Mouse (Mus musculus): ENCODE results near the gene Olfr370. TPM values are rescaled to one million over a fixed set of nuclear protein-coding genes. Genes with fewer than 3 reads are reported as not detected.

Gene Olfr370
- polyA plus RNA-seq, 1 experiment from 2014 or later = not detected

DNA sequence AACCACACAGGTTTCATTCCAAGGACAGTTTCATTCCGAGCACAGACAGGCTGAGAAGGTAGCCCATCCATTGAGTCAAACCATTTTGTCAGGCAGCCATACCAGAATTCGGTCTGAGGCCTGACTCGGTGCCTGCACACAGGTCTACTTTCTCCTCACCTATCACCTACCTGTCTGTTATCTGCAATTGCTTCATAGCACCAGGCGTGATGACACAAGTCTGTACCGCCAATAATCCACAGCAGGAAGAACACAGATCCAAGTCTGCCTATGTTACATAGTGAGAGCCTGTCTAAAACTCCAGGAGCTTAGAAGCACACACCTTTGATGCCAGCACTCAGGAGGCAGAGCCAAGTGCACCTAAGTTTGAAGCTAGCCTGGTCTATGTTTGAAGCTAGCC is 53.3 kb downstream of the Olfr370 start:
- Histone ChIP-seq H3K4me2 (no peak overlapping the region), H3K9me3 (replicated peaks) (no peaks in the 10 kb centered on the region), H3K36me3 (peaks cover 10% of the 10 kb centered on the region; the same call in 1 of the 2 replicates), H3K4me3 (no peak overlapping the region), H3K27ac (no peak overlapping the region), H3K4me1 (replicated peaks) (peaks cover 39% of the 10 kb centered on the region), H3K9ac (no peak overlapping the region), H3K27me3 (no peaks in the 10 kb centered on the region)
- no peak for ATAC-seq (replicated peaks; ENCODE audit: insufficient number of reproducible peaks, insufficient read depth, low FRiP score, low read depth)
- 88% methylated on average over 5 of the region's 5 CpGs for WGBS

GRCm38 (mm10) chr8:83590488-83591023 is 55.0 kb downstream of the Olfr370 start:
- no peaks in the 10 kb centered on the region for H3K27me3 ChIP-seq
- H3K4me3 ChIP-seq = no peak overlapping the region
- peaks cover 4% of the 10 kb centered on the region; the same call in 1 of the 2 replicates for H3K36me3 ChIP-seq
- no peak for ATAC-seq (replicated peaks; ENCODE audit: insufficient number of reproducible peaks, insufficient read depth, low FRiP score, low read depth)
- 82% methylated on average over 7 of the region's 7 CpGs for WGBS
- no peak overlapping the region for H3K27ac ChIP-seq
- no peak overlapping the region for H3K4me2 ChIP-seq
- H3K9ac ChIP-seq = no peak overlapping the region
- no peaks in the 10 kb centered on the region for H3K9me3 ChIP-seq (replicated peaks)
- H3K4me1 ChIP-seq (replicated peaks) = peaks cover 30% of the 10 kb centered on the region

- Histone ChIP-seq H3K9me3 (replicated peaks) (no peaks in the 10 kb centered on the region), H3K27ac (no peak overlapping the region), H3K27me3 (no peaks in the 10 kb centered on the region), H3K4me1 (replicated peaks) (peaks cover 29% of the 10 kb centered on the region), H3K4me3 (peak overlapping the region; percentile 87), H3K4me2 (peak overlapping the region; percentile 95), H3K36me3 (no peaks in the 10 kb centered on the region), H3K9ac (peak overlapping the region; percentile 5; the same call in 1 of the 2 replicates)
- WGBS = 74% methylated on average over 3 of the region's 3 CpGs
- ATAC-seq (replicated peaks; ENCODE audit: insufficient number of reproducible peaks, insufficient read depth, low FRiP score, low read depth) = no peak
Observed at GRCm38 (mm10) chr8:83592682-83593081, 57.1 kb downstream of the Olfr370 start.

DNA sequence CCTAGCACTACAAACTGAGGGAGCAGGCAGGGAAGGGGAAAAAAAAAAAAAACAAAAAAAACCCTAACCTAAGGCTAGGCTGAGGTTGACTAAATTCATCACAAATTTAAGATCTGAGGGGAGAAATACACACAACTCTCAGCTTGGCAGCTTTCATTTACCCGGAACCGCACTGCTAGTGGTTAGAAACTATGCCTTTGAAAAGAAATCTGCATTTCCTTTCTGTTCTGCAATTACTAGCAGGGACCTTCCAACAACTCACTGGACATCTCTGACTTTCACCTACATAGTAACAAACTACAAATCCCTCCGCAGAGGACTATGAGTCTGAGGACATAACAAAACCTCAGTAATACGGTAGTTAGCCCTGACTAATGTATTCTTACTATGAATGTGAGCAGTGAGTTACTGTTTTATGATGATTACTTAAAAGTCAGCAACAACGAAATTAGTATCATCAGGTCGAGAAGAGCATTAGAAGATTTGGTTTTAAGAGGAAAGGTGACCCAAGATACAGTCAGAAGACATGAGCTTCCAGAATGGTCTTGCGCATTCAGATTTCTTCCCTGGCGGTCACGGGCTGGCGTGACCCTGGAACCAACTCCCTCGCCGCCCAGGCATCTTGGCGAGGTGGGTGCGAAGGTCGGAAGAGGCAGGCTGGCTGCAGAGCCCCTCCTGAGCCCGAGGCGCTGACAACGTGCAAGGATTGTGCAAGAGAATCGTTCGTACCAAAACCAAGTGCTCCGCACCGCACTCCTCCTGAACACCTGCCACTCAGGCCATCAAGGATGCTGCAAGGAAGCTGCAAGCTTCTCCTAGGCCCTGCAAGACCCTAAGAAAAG is 58.0 kb downstream of the Olfr370 start:
- H3K4me3 ChIP-seq = peak overlapping the region; percentile 87
- H3K27ac ChIP-seq = peak overlapping the region; percentile 93
- peaks cover 23% of the 10 kb centered on the region for H3K4me1 ChIP-seq (replicated peaks)
- H3K4me2 ChIP-seq = peak overlapping the region; percentile 95
- H3K9ac ChIP-seq = peak overlapping the region; percentile 86
- no peaks in the 10 kb centered on the region for H3K36me3 ChIP-seq
- H3K27me3 ChIP-seq = no peaks in the 10 kb centered on the region
- 5% methylated on average over 22 of the region's 22 CpGs for WGBS
- no peaks in the 10 kb centered on the region for H3K9me3 ChIP-seq (replicated peaks)
- ATAC-seq (replicated peaks; ENCODE audit: insufficient number of reproducible peaks, insufficient read depth, low FRiP score, low read depth) = peak; percentile 7; the same call in 1 of the 2 replicates

- Histone ChIP-seq H3K27me3 (no peaks in the 10 kb centered on the region), H3K9ac (peak overlapping the region; percentile 86), H3K36me3 (no peaks in the 10 kb centered on the region), H3K4me3 (peak overlapping the region; percentile 87), H3K4me1 (replicated peaks) (peaks cover 23% of the 10 kb centered on the region), H3K9me3 (replicated peaks) (no peaks in the 10 kb centered on the region), H3K27ac (peak overlapping the region; percentile 93), H3K4me2 (peak overlapping the region; percentile 95)
- peak; percentile 99 for ATAC-seq (replicated peaks; ENCODE audit: insufficient number of reproducible peaks, insufficient read depth, low FRiP score, low read depth)
- under 1% methylated on average over 43 of the region's 43 CpGs for WGBS
Observed at GRCm38 (mm10) chr8:83594167-83595049, 58.8 kb downstream of the Olfr370 start.

Other genes starting within 250 kb of the Olfr370 start
- gene Ucp1, start 245.4 kb upstream of the Olfr370 start, polyA plus RNA-seq (2015; fragmentation: Nextera tagmentation; extraction: Ambion mirVana) = not detected in 2 replicates
- 9.2 and 10.2 TPM in 2 replicates for gene Elmod2, start 203.3 kb upstream of the Olfr370 start, polyA plus RNA-seq (2015; fragmentation: Nextera tagmentation; extraction: Ambion mirVana)
- gene Mgat4d, start 187.3 kb upstream of the Olfr370 start, polyA plus RNA-seq (2015; fragmentation: Nextera tagmentation; extraction: Ambion mirVana) = not detected in 2 replicates
- gene Clgn, start 145.9 kb upstream of the Olfr370 start, polyA plus RNA-seq (2015; fragmentation: Nextera tagmentation; extraction: Ambion mirVana) = 0.04 and 0.10 TPM in 2 replicates
- 68.4 and 80.7 TPM in 2 replicates for gene Scoc, start 77.4 kb upstream of the Olfr370 start, polyA plus RNA-seq (2015; fragmentation: Nextera tagmentation; extraction: Ambion mirVana)
- gene Ndufb7, start 30.9 kb downstream of the Olfr370 start, polyA plus RNA-seq (2015; fragmentation: Nextera tagmentation; extraction: Ambion mirVana) = 537 and 672 TPM in 2 replicates
- gene Tecr, start 72.2 kb downstream of the Olfr370 start, polyA plus RNA-seq (2015; fragmentation: Nextera tagmentation; extraction: Ambion mirVana) = 349 and 431 TPM in 2 replicates
- gene Dnajb1, start 72.4 kb downstream of the Olfr370 start, polyA plus RNA-seq (2015; fragmentation: Nextera tagmentation; extraction: Ambion mirVana) = 36.7 and 47.2 TPM in 2 replicates
- 127 and 141 TPM in 2 replicates for gene Gipc1, start 116.9 kb downstream of the Olfr370 start, polyA plus RNA-seq (2015; fragmentation: Nextera tagmentation; extraction: Ambion mirVana)
- 0.45 and 0.84 TPM in 2 replicates for gene Ptger1, start 130.9 kb downstream of the Olfr370 start, polyA plus RNA-seq (2015; fragmentation: Nextera tagmentation; extraction: Ambion mirVana)
- gene Pkn1, start 163.4 kb downstream of the Olfr370 start, polyA plus RNA-seq (2015; fragmentation: Nextera tagmentation; extraction: Ambion mirVana) = 15.4 and 22.1 TPM in 2 replicates
- 107 and 135 TPM in 2 replicates for gene Ddx39, start 179.4 kb downstream of the Olfr370 start, polyA plus RNA-seq (2015; fragmentation: Nextera tagmentation; extraction: Ambion mirVana)
- gene Adgre5, start 205.5 kb downstream of the Olfr370 start, polyA plus RNA-seq (2015; fragmentation: Nextera tagmentation; extraction: Ambion mirVana) = 31.2 and 38.7 TPM in 2 replicates

Data from heart, embryonic 15.5 days (tissue).